Mouse (Mus musculus) thymus, postnatal 14 days (tissue): ENCODE measurements at regions not wholly inside any gene's neighbourhood (a gene's known extent, or its start where the extent isn't known, plus 50 kb on each side); places are given as distances from the start of the nearest gene placed in this dataset.

Source experiments
- DNase-seq: peaks from one replicate; pipeline ENCODE4 v3.0.0; 2021

DNA sequence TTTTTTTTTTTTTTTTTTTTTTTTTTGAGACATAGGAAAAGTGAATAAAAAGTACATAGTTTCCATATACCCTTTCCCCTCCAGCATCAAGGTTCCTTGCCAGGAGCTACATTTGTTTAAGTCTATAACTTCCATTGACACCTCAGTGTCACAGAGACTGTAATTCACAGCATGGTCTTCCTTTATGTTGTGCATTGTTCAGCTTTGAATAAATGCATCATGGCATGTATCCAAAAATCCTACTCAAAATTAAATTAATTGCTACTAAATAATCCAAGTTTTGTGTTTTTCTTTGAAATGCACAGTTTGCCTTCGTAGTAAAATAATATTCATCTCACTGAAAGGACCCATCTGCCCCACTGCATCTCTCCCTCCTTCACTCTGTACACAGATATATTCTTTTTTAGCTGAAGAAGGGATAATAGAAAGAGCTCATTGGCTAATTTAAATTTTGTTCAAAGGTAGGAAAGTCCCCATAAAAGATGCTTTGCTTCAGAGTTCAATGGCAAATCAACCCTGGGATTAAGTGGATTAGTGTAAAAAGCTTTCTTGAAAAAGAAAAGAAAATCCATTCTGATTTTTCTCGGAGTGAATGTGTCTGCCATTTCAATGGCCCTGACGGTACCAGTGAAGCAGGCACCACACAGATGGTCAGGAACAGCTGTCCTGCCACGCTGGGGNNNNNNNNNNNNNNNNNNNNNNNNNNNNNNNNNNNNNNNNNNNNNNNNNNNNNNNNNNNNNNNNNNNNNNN, 301.3 kb upstream of the Marcks start:
- no peak for DNase-seq

DNA sequence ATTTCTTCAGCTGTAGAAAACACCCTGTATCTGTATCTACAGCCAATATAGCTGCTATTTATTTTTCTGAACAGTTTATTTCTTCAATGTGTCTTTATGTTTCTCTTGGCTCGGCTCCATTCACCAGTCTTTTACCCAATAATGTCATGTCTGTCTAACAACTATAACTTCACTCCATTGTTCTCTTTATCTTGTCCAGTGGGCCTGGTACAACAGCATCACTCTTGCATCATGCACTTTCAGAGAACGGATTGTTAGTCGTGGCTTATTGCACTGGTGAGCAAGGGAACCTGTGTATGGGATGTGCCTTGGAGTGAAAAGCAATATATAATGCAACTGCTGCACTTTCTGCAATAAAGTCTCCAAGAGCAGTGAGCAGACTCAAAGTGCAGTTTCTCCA, 299.6 kb upstream of the Marcks start:
- no peak for DNase-seq

DNA sequence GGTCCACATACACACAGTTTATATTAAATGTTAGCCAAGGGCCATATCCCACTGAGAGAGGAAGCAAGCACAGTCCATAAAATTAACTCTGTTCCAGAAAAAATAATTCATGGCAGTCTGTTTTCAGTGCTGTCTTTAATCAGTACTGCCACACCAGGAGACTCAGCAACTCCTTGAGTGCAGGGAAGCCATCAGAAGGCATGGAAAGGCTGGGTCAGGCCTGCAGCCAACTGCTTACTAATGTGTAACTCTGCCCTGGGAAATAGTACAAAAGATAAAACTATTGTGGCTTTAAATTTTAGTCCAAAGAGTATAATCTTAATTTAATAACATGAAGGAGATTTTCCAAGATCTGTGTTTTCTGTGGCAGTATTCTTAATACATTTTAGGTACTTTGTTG, 298.1 kb upstream of the Marcks start:
- DNase-seq = no peak

DNA sequence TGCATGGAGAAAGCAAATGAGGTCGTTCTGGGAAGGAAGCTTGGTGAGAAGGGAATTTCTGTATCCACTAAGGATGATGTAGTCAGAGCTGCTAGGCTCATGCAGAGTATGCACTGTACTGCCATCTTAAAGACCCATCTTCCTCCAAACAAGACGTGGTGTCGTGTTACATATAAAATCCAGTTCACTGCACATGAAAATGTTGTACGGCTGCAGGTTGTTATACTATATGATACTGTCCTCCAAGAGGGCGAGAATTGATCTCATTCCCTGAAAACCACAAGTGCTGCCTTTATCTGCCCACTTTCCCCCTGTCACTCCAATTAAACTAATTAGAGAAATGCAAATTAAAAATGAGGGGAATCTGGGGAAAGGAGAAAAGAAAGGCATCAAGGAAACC, 295.5 kb upstream of the Marcks start:
- DNase-seq = no peak

DNA sequence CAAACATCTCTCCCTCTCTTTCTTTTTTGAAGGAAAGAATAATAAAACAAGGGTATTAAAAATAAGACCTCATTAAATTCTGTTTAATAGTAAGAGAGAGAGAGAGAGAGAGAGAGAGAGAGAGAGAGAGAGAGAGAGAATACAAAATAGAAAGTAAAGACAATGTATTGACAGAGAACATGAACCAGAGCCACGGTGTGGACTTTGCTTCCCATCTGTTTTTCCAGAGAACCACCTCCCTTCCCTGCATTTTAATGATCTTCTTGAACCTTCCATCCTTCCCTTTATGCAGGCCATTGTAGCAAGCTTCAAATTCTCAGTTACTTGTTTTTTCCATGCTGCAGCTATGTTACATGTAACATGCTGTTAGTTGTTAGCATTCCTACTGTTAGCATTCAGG, 284.3 kb upstream of the Marcks start:
- DNase-seq = no peak

DNA sequence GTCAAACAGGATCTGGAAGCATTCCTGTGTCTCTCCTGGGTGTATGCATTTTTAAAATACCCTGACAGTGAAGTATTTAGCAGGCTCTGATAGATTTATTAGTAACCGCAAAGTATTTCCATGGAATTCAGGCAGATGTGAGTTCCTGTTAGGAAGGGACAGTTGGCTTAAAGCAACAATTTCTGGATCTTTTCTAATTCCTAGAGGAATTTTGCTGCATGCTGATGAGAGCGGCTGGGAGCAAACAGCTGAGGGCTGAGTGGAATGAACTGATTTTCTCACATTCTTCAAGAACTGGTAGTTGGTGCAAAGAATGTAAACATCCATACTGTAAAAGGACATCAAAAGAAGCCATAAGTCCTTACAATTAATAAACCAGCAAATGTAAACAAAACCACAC, 283.9 kb upstream of the Marcks start:
- no peak for DNase-seq

DNA sequence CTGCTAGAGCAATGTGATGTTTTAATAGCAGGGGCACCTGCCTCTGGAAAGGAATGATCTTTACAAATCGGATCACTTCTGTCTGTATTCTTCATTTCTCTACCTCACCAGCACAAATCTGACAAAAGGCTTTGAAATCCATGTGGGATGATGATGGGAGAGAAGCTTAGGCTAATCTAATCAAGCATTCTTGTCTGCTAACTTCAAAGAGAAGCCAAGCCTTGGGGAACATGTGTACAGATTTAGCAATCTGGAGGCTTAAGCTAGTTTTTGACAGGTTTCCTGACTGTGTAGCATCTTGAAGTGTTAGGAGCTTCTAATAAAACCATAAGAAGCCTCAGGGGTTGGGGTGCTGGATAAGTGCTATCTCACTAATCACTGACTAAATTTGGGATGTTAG, 277.6 kb upstream of the Marcks start:
- no peak for DNase-seq

DNA sequence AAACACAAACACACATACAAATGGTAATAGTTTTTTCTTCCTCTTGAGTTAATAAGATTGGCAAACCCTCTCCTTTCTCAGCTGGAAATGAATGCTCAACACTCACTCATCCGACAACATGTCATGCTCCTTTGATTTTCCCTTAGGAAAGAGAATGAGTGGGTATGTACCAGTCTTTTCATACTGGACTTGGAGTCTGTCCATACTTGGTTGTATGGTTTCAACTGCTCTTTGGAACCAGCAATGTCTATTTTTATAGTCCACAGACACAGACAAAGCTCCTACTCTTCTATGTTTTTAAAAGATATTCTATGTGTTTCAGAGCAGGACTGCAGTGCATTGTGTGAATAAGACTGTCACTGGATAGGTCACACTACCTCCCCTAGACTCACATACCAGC, 273.7 kb upstream of the Marcks start:
- no peak for DNase-seq

DNA sequence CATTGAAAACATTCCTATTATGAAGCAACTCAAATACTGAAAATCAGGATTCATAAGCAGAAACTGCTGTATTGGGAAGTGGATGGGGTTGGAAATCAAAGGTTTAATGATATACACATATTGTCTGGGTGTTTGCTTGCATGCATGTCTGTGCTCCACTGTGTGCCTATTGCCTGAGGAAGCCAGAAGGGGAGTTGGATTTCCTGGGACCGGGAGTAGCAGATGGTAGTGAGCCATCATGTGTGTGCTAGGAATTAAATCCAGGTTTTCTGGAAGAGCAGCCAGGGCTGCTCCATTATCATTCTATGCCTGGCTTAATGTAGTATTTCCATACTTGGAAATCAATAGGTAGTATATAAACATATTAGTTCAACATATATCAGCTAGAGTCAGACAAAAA, 271.0 kb upstream of the Marcks start:
- no peak for DNase-seq

DNA sequence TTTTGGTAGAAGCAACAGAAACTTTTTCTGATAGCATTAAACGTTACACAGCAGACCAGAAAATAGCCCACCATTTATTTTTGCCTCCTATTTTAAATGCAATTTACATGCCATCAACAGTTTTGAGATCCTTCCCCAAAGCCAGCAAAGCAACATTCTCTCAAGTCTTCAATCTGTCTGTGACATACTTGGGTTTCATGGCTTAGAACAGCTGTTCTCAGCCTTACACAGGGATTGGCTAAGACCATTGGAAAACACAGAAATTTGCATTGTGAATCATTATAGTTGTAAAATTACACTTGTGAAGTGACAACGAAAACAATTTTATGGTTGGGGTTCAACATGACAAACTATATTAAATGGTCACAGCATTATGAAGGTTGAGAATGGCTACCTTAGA, 268.8 kb upstream of the Marcks start:
- no peak for DNase-seq

DNA sequence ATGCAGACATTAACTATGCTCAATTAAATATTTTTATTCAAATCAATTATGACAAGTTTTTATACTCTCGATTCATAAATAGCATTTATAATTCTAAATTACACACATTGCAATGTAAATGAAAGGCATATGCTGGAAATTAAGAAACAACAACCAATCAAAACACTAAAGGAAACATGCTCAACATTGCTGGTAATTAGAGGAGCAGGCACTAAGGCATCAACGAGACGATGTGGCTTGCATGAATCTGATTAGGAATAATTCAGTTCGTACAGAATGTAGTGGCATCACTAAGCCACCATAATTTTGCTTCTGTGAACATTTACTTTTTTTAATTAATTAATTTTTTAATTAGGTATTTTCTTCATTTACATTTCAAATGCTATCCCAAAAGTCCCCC, 266.2 kb upstream of the Marcks start:
- no peak for DNase-seq

DNA sequence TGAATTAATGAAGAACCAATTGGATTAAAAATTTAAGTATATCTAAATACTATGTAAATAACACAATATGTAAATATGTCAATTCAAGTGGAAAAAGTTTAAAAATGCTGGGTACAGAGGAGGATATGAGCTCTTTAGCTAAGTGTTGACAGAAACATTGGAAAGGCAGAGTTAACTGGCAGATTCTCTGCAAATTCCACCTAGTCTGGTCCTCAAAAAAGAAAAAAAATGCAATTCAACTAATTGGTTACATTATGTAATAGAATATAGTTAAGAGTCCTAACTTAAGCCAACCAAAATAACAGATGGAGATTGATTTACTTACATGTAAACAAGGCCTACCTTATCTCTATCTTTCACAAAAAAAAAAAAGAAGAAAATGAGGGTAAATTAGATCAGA, 265.7 kb upstream of the Marcks start:
- DNase-seq = no peak

DNA sequence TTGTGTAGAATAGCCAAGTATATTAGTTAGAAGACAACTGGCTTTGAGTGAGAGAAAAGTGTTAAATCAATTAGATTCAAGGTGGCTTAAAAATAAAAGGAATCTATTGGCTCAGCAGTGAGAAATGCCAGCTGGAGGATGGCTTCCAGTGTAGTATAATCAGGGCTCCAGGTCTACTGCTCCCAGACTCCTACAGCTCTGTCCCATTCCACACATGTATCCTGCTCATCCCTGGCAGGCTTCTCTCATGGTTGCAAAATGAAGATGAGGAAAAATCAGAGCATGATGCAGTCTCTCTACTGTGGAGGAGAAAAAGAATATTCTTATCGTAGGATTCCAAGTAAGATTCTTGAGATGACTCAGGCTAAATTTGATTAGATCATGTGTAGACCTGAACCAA, 263.7 kb upstream of the Marcks start:
- no peak for DNase-seq

DNA sequence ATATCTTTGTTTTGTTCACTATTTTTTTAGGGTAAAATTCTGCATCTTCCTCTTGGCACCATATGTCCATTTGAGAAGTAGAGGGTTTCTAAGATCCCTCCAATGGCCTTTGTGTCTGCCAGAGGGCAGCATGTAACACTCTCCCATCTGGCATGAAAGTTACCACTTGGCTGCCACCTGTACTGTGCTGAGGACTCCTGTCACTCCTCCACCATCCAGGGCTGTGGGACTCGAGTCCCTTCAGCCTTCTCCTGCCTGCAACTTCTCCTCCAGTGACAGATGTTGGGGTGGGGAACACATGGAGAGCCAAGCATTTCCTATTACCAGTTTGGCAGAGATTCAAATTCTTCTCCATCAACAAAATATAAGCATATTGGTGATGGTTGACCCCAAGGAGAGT, 262.3 kb upstream of the Marcks start:
- DNase-seq = no peak

DNA sequence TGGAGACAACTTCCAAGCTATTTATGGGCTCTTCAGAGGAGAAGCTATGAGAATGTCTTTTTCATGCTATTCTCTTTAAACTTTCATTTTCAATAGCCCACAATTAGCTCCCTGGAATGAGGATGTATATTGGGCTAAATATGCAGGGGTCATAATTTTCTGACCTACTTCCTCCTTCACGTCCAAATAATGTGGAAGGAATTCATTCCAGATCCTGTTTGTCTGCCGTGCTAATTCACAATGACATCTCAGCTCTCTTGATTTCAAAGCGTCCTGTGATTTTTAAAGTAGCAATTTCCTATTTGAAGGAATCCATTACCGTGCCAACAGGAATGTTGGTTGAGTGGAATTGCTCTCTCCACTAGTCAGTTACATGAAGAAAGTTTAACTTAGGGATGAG, 261.7 kb upstream of the Marcks start:
- no peak for DNase-seq

DNA sequence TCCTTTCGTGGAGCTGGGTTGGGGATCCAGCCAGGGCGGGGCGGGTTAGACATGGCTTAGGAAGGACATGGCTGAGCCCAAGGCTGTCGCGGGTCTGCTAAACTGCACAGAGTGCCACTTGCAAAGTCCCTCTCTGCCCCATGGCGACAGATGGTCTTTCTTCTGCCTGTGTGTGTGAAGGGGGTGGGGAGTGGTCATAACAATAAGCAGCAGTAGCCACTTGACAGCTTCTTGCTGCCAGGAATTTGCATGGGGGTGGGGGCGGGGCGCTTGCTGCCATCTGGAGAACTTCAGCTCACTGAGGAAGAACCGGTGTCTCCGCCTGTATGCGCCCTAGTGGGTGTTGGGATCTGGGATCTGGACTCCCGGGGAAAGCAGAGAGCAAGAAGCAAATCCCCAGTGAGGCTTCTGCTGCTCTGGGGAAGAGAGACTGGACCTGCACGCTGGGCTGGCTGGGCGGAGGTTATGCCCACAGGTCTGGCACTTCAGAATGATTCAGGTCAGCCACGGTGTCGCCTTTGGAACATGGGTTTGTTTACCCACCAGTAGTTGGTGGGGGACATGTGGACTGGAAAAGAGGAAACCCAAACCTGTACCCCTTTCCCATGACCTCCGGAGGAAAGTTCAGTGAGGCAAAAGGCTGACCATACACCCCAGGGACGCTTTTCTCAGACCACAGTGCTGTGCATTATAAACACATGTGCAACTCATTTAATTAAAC, 258.7 kb upstream of the Marcks start:
- no peak for DNase-seq

DNA sequence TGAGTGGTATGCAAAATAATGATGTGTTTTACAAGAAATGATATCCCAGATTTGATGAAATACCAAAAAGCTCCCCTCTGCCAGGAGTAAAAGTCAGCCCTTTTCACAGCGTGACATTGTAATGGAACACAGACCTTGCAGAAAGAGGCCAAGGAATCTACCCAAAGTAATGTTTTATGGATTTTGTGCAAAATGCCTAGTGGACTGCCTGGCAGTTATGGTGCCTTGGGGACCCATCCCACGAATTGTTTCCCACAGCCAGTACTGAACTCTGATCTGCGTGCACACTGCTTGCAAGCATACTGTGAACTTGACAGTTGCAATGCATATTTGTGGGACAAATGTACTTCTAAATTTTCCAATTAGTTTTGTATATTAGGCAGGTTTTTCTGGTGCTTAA, 251.3 kb upstream of the Marcks start:
- no peak for DNase-seq

DNA sequence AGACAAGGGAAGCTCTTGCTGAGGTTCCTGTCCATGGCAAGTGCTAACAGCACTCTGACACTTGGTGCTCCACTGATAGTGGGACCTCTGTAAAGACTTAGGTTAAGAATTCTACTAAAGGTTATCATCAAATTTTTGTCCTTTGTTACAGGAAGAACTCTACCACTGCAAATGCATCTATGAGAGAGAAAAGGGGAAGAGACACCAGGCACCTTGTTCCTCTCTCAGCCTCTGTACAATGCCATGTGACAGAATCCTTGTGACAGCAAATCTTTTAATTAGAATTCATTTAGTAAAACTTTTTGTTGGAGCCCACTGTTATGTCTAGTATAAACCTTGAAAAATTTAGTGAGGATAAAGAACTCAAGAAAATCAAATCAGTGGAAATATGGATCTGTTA, 247.5 kb upstream of the Marcks start:
- DNase-seq = no peak

DNA sequence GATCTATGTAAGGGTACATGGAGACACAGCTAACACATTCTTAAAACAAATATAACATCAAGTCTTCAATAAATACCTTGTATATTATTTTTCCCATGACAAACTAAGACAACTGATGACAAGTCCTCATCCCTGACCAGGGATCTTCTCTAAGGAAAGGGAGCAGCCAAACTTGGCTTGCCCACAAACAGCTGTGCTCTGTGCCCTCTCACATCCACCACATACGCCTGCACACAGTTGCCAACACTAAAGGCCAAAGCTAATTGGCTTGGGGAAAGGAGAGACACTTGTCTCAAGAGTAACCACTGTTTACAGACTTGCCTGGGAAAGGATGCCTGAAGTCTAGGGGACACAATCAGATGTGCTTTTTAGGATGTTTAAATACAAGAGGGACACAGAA, 241.3 kb upstream of the Marcks start:
- no peak for DNase-seq

DNA sequence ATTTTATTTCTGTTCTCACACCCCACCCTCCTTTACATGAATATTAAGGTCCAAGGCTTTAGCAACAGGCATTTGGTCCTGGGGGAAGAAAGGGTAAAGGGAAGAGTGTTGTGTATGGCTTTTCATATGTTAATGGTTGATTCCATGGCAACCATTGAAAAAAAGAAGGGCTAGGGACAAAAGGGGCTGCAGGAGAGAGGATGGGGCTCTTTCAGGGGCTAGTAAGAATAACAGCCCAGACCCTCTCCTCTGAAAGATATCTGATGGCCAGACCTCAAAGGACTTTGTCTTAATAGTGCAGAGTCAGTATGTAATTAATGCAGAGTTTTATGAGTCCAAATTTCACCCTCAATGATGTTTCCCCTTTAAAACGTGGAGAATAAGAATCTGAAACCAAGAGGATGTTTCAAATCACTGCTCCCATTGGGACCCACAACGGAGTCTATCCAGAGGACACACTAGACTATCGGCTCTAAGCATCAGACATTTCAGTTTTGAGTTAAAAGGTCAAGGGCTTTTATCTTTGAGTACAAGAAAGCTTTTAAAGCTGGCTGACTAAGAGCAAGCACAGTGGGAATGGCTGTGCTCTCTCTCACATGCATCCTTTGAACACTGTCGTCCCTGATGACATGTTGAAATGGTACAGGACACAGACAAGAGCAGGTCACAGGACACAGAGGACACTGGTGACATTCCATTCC, 239.4 kb upstream of the Marcks start:
- DNase-seq = no peak

DNA sequence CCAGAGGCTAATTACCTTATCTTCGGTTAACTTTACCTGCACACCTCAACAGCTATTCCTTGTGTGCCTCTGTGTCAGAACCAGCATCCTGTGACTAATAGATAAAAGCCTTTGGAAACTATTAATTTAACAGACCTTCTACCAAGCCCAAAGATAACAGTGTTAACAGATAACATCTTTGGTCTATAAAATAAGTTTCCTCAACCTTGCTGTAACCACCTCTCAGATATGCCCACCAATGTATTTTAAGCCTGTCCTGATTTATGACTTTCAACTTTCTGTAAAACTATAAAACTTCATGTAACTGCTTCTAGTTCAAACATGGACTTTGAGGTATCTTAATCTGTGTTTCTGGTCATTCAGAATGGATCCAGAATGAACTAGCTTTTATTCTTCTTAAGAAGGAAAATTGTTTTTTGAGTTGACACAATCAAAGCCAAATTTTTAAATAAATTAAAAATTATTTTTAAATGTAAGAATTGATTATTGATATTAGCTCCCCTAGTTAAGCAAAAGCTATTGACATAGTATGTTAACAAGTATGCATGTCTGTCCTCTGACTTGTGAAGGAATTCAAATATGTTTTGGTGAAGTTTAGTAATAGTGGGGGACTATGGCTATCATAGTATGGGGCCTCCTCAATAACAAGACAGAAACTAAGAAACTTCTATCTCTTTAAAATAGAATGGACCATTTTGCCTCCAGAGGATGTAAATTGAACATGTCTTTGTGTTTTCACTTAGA, 238.7 kb upstream of the Marcks start:
- no peak for DNase-seq

DNA sequence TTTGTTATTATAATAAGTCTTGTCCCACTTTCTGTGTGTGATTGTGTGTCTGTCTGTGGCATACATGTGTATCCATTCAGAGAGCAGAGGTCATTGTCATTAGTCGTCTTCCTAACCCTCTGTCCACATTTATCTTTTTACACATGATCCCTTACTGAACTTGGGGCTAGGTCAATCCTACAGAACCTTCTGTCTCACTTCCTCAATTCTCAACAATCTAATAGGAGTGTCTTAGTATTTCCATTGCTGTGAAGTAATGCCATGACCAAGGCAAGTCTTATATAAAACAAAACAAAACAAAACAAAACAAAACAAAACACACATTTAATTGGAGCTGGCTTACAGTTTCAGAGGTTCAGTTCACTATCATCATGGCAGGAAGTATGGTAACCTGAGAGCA, 237.5 kb upstream of the Marcks start:
- DNase-seq = no peak

DNA sequence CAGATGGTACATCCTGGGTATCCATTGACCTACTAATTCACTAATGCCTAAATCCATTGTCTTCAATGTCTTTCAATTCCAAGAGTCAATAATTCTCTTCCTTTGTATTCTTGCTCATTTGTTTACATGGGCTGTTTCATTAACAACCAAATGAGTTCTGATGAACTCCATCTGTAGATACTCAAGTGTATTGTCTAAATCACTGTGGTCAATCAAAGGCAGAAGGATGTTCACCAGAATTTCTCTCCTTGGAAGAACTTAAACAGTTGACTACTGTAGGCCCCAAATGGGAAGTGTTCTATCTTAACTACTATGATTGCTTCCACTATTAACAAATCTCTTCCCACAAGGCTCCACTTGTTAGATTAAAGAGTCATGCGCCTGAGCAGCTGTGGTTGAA, 236.9 kb upstream of the Marcks start:
- DNase-seq = no peak
